Mouse (Mus musculus) C3H10T1/2 (cell line): ENCODE measurements around the gene Ankdd1b. TPM values are rescaled to one million over a fixed set of nuclear protein-coding genes. Genes with fewer than 3 reads are reported as not detected.

ENCODE experiments used
- polyA plus RNA-seq, 2 experiments: library from polyadenylated mRNA; unstranded; fragments of >200 nt; fragmentation: generic; extraction: Trizol; gene quantifications; one replicate each; pipeline ENCODE4 v1.2.1; 2012; ENCODE audit warnings: missing spikeins in 2 of 2

The Ankdd1b gene
- polyA plus RNA-seq: not detected

DNA sequence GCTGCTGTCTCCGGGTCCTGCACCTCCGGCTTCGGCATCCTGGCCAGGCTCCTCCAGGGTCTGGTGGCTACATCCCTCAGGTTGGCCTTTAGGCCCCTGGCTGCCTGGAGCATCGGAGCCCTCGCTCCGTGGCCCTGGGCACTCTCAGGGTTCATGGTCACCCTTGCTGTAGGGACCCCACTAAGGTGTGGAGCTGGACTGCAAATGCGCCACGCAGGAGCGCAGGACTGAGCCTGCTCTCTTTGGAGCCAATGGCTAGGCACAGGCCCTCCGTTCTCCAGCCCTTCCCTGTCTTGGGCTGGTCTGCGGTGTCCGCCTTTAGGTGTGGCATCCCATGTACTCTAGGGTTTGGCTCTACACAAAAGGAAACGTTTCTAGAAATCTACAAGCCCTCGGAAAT is at the start of gene Ankdd1b:
Gene Ankdd1b, minus strand, starts transcription at position 242 of the 400 bp plus-strand sequence.

DNA sequence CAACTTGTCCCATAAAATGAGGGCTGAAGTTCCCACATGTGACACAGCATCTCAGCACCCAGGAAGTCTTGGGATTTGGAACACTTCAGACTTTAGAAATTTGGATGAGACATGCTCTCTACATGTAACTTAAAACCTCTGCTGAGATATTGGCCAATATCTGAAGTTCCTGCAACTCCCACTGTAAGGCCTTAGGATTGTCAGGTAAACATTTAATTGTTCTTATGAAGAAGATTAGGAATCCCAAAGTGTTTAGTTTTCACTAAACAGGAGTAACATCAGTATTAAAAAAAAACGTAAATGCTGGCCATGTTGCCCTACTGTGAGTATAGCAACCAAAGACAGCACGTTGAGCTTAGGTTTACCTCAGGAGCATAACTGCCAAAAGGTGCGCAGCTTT is 19.4 kb upstream of the Ankdd1b start, which contains the start of gene Gm17622:
Gene Gm17622, plus strand, starts transcription at position 301 of the 400 bp plus-strand sequence.

DNA sequence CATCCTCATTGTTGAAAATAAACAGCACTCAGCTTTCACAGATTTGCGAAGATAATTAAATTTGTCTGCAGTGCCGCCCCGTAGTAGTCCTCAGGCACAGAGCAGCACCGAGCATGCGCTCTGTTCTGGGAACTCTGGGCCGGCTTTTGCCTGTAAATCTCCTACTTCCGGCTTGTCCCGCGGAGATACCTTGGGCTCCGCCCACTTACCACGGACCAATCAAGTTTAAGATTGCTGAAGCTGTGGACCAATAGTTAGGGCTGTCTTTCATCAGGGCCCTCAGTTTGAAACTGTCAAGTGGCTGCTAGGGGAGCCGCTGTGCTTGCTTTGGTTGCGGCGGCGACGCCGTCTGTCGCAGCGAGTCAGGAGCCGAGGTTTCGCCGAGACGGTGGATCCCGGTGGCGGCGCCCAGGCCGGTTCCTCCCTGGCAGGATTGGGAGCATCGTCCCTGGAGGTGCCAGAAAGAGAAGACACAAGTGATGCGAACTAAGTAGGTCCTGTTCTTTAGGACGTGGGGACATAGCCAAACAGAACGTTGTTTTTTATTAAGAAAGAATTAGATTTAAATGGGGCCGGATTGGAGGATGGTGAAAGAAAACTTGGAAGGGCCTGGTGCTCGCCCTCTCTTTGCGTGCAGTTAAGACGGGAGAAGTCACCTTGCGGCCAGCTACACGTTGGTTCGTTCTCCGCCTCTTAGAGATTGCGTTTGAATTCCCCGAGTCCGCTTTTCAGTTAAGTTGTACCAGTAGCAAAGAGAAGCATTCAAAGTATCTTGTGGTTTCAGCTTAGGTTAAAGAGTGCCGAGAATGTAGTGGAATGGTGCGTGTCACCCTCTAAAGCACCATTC is 82.7 kb downstream of the Ankdd1b start, which contains the start of gene Poc5:
Gene Poc5, plus strand, starts transcription at position 253 of the 847 bp plus-strand sequence.

Other genes with a start within 250 kb of the Ankdd1b start
- gene Poc5, start 82.9 kb downstream of the Ankdd1b start, polyA plus RNA-seq: 1 to 10 TPM; 1.7 to 5.7 TPM
- not detected for gene Gm17622, start 19.5 kb upstream of the Ankdd1b start, polyA plus RNA-seq
- 1 to 10 TPM in 1 of 2 experiments, under 1 TPM in 1; 0.22 to 1.3 TPM for gene Polk, start 71.4 kb upstream of the Ankdd1b start, polyA plus RNA-seq
- 1 to 10 TPM in 1 of 2 experiments, under 1 TPM in 1; 0.62 to 4.3 TPM for gene Col4a3bp, start 71.4 kb upstream of the Ankdd1b start, polyA plus RNA-seq
- gene Hmgcr, start 199.7 kb upstream of the Ankdd1b start, polyA plus RNA-seq: 10 to 100 TPM in 1 of 2 experiments, 1 to 10 TPM in 1; 3.6 to 25.6 TPM